Mouse (Mus musculus): ENCODE data around the gene Olfr923.

GRCm38 (mm10) chr9:38805696-38806095 lies 20.6 kb upstream of the Olfr923 start:
- TF ChIP-seq MAX (IDR thresholded peaks at IDR 0.05): no peak
- TF ChIP-seq CTCF (IDR thresholded peaks at IDR 0.05; ENCODE audit: control insufficient read depth, insufficient read depth, insufficient read length): no peak
- no peak for TF ChIP-seq MYOD1 (IDR thresholded peaks at IDR 0.05; ENCODE audit: control insufficient read depth, insufficient read length, low read depth)
- TF ChIP-seq MYOG (IDR thresholded peaks at IDR 0.05; ENCODE audit: control insufficient read depth, extremely low read depth, insufficient read length): no peak
- no peak for TF ChIP-seq CEBPB (IDR thresholded peaks at IDR 0.05; ENCODE audit: low read depth)
- no peak for TF ChIP-seq USF1 (IDR thresholded peaks at IDR 0.05; ENCODE audit: low read depth)
- TF ChIP-seq FOSL1 (IDR thresholded peaks at IDR 0.05; ENCODE audit: insufficient read depth, low read length, poor library complexity, severe bottlenecking): no peak

Data from C2C12 (cell line).